Mouse (Mus musculus): ENCODE data around the gene Mtg2.

DNA sequence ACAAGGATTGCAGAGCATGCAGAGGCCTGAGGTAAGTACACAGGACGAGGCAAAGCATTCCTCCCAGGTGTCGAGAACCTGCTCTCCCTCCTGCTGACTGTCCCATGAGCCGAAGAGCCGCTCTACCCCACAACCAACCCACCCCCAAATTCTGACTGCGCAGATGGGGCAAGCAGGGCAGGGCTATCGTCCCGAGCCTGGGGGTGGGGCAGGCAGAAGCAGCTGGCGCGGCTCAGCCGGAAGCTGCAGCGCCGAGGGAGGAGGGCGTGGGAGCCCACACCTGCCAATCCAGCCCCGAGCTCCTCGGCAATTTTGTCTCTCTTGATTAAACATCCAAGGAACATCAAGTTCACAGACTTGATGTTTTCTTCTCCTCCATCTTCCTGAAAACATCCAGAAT is 29.1 kb downstream of the Mtg2 start:
- no peak for TF ChIP-seq POLR2A (IDR thresholded peaks at IDR 0.05; ENCODE audit: low read depth, low read length)
- TF ChIP-seq CTCF (IDR thresholded peaks at IDR 0.05; ENCODE audit: borderline replicate concordance, insufficient read depth, low read length) = no peak

Data from embryonic fibroblast, embryonic 13.5 days (primary cell).